Comparison of ENCODE assay signal across 29 mouse cellular contexts in the genomic region with DNA sequence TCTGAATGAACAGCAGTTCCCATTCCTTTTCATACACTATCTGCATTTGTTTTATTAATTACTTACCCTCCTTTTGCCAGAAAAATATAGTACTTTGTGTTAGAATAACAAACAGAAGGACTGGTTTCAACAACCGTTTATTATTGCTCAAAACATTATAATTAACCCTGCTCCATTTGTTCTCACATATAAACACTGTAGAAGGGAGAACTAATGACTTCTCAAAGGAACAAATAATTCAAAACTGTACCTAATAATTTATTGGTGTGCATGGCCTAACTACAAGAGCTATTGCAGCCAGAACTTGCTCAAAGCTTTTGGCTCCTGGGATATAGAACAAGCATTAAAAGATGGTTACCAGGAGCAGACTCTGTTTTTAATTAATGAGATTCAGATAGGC.
DNase-seq lines count a peak whose midpoint lies in the region; ATAC-seq and TF ChIP-seq lines count a peak whose summit lies in the region.
"Had no signal": no experiment of that assay in that cellular context is flagged by ENCODE, and none has a peak within 500 bp of the region (broad histone marks: within the 10 kb centered on the region; RNA-seq: fewer than 3 reads in every experiment).

No protein-coding gene starts in this region.

- 51% methylated on average over 1 of the region's 1 CpGs for WGBS in forebrain, embryonic 14.5 days
- WGBS in forebrain, embryonic 12.5 days, result 63% methylated on average over 1 of the region's 1 CpGs
- WGBS in kidney, embryonic 15.5 days, result 37% methylated on average over 1 of the region's 1 CpGs
- 42% methylated on average over 1 of the region's 1 CpGs for WGBS in forebrain, embryonic 16.5 days
- WGBS in heart, embryonic 11.5 days (ENCODE audit: insufficient replicate concordance), result 56% methylated on average over 1 of the region's 1 CpGs

- no peaks in the 10 kb centered on the region for H3K4me1 ChIP-seq in forebrain, embryonic 14.5 days (ENCODE audit: control insufficient read depth, insufficient read depth, low read length)
- H3K4me1 ChIP-seq in forebrain, embryonic 12.5 days, result no peaks in the 10 kb centered on the region
- H3K4me1 ChIP-seq in kidney, embryonic 15.5 days, result no peaks in the 10 kb centered on the region
- no peaks in the 10 kb centered on the region for H3K4me1 ChIP-seq in forebrain, embryonic 16.5 days (replicated peaks; ENCODE audit: control insufficient read depth, insufficient read depth, low read length)
- no peaks in the 10 kb centered on the region for H3K4me1 ChIP-seq in heart, embryonic 11.5 days (ENCODE audit: control insufficient read depth, insufficient read depth, low read length)
- H3K4me1 ChIP-seq: embryonic facial prominence, embryonic 10.5 days; embryonic facial prominence, embryonic 13.5 days; heart, embryonic 12.5 days; heart, embryonic 15.5 days had no signal

- ATAC-seq in forebrain, embryonic 14.5 days, result no peak
- no peak for ATAC-seq in forebrain, embryonic 12.5 days (ENCODE audit: low FRiP score)
- 0 out of 2 replicates have a peak, but pooled peaks have one; percentile 22 for ATAC-seq in kidney, embryonic 15.5 days (replicated peaks; ENCODE audit: low FRiP score)
- peak; percentile 81 for ATAC-seq in forebrain, embryonic 16.5 days
- no peak for ATAC-seq in heart, embryonic 11.5 days (replicated peaks; ENCODE audit: insufficient number of reproducible peaks, low FRiP score, low TSS enrichment)
- ATAC-seq: intestine, postnatal 0 days; Patski had no signal

- no peaks in the 10 kb centered on the region for H3K9me3 ChIP-seq in forebrain, embryonic 14.5 days (replicated peaks; ENCODE audit: control insufficient read depth, low read length)
- no peaks in the 10 kb centered on the region for H3K9me3 ChIP-seq in forebrain, embryonic 12.5 days
- no peaks in the 10 kb centered on the region for H3K9me3 ChIP-seq in kidney, embryonic 15.5 days (replicated peaks)
- H3K9me3 ChIP-seq in forebrain, embryonic 16.5 days (ENCODE audit: control insufficient read depth, low read length), result no peaks in the 10 kb centered on the region
- no peaks in the 10 kb centered on the region for H3K9me3 ChIP-seq in heart, embryonic 11.5 days (replicated peaks; ENCODE audit: control insufficient read depth, low read length)
- H3K9me3 ChIP-seq: embryonic facial prominence, embryonic 10.5 days; embryonic facial prominence, embryonic 13.5 days; G1E; heart, embryonic 12.5 days; heart, embryonic 15.5 days had no signal

- H3K36me3 ChIP-seq in forebrain, embryonic 14.5 days (ENCODE audit: control insufficient read depth, insufficient read depth, low read length), result no peaks in the 10 kb centered on the region
- no peaks in the 10 kb centered on the region for H3K36me3 ChIP-seq in forebrain, embryonic 12.5 days (replicated peaks)
- no peaks in the 10 kb centered on the region for H3K36me3 ChIP-seq in kidney, embryonic 15.5 days
- H3K36me3 ChIP-seq in forebrain, embryonic 16.5 days (ENCODE audit: control insufficient read depth, insufficient read depth), result no peaks in the 10 kb centered on the region
- no peaks in the 10 kb centered on the region for H3K36me3 ChIP-seq in heart, embryonic 11.5 days (ENCODE audit: control insufficient read depth, insufficient read depth, low read length)
- H3K36me3 ChIP-seq: embryonic facial prominence, embryonic 10.5 days; embryonic facial prominence, embryonic 13.5 days; G1E; heart, embryonic 12.5 days; heart, embryonic 15.5 days had no signal

- TF ChIP-seq CTCF in brain, embryonic 14.5 days (IDR thresholded peaks at IDR 0.05; ENCODE audit: borderline replicate concordance, extremely low read depth, insufficient read depth, insufficient read length), result no peak

- no peak overlapping the region for H3K27ac ChIP-seq in forebrain, embryonic 14.5 days (ENCODE audit: low read depth, low read length)
- H3K27ac ChIP-seq in forebrain, embryonic 12.5 days, result no peak overlapping the region
- H3K27ac ChIP-seq in kidney, embryonic 15.5 days, result no peak overlapping the region
- no peak overlapping the region for H3K27ac ChIP-seq in forebrain, embryonic 16.5 days (ENCODE audit: low read length)
- H3K27ac ChIP-seq in heart, embryonic 11.5 days (ENCODE audit: low read depth, low read length), result no peak overlapping the region
- H3K27ac ChIP-seq: embryonic facial prominence, embryonic 10.5 days; embryonic facial prominence, embryonic 13.5 days; gastrocnemius, adult 2 months; heart, embryonic 15.5 days; hindbrain, embryonic 14.5 days had no signal

- H3K27me3 ChIP-seq in forebrain, embryonic 14.5 days (replicated peaks; ENCODE audit: control insufficient read depth, insufficient read depth, low read length), result no peaks in the 10 kb centered on the region
- H3K27me3 ChIP-seq in forebrain, embryonic 12.5 days, result no peaks in the 10 kb centered on the region
- H3K27me3 ChIP-seq in kidney, embryonic 15.5 days, result no peaks in the 10 kb centered on the region
- no peaks in the 10 kb centered on the region for H3K27me3 ChIP-seq in forebrain, embryonic 16.5 days (replicated peaks; ENCODE audit: control insufficient read depth, insufficient read depth, low read length)
- no peaks in the 10 kb centered on the region for H3K27me3 ChIP-seq in heart, embryonic 11.5 days (ENCODE audit: control insufficient read depth, insufficient read depth, low read length)
- H3K27me3 ChIP-seq: CH12.LX; embryonic facial prominence, embryonic 13.5 days; heart, embryonic 12.5 days; heart, embryonic 15.5 days; Patski had no signal

- H3K4me2 ChIP-seq in forebrain, embryonic 14.5 days (ENCODE audit: low read length), result no peak overlapping the region
- no peak overlapping the region for H3K4me2 ChIP-seq in forebrain, embryonic 12.5 days
- H3K4me2 ChIP-seq in kidney, embryonic 15.5 days, result no peak overlapping the region
- H3K4me2 ChIP-seq in forebrain, embryonic 16.5 days (ENCODE audit: low read length), result no peak overlapping the region
- no peak overlapping the region for H3K4me2 ChIP-seq in heart, embryonic 11.5 days
- H3K4me2 ChIP-seq: embryonic facial prominence, embryonic 13.5 days; heart, embryonic 12.5 days; heart, embryonic 15.5 days; hindbrain, embryonic 14.5 days had no signal

- no peak for TF ChIP-seq POLR2A in brain, embryonic 14.5 days (IDR thresholded peaks at IDR 0.05; ENCODE audit: borderline replicate concordance, extremely low read depth, insufficient read depth, insufficient read length, poor library complexity, severe bottlenecking)

- H3K9ac ChIP-seq in forebrain, embryonic 14.5 days (ENCODE audit: low read length), result no peak overlapping the region
- no peak overlapping the region for H3K9ac ChIP-seq in forebrain, embryonic 12.5 days
- no peak overlapping the region for H3K9ac ChIP-seq in kidney, embryonic 15.5 days
- H3K9ac ChIP-seq in forebrain, embryonic 16.5 days (replicated peaks; ENCODE audit: low read depth, low read length), result no peak overlapping the region
- H3K9ac ChIP-seq in heart, embryonic 11.5 days (ENCODE audit: low read depth, low read length), result no peak overlapping the region
- H3K9ac ChIP-seq: embryonic facial prominence, embryonic 13.5 days; heart, embryonic 12.5 days; heart, embryonic 15.5 days; hindbrain, embryonic 14.5 days had no signal

- H3K4me3 ChIP-seq in forebrain, embryonic 14.5 days (ENCODE audit: low read depth, low read length), result no peak overlapping the region
- no peak overlapping the region for H3K4me3 ChIP-seq in forebrain, embryonic 12.5 days (replicated peaks)
- H3K4me3 ChIP-seq in kidney, embryonic 15.5 days (replicated peaks), result no peak overlapping the region
- no peak overlapping the region for H3K4me3 ChIP-seq in forebrain, embryonic 16.5 days (replicated peaks; ENCODE audit: low read length)
- H3K4me3 ChIP-seq in heart, embryonic 11.5 days (ENCODE audit: low read depth, low read length), result no peak overlapping the region
- H3K4me3 ChIP-seq: embryonic facial prominence, embryonic 10.5 days; embryonic facial prominence, embryonic 13.5 days; erythroblast, embryonic 14.5 days; gastrocnemius, adult 2 months; heart, embryonic 12.5 days; heart, embryonic 15.5 days had no signal

- peak; percentile 34 for DNase-seq in forebrain, embryonic 14.5 days (ENCODE audit: low spot score)
- no peak for DNase-seq in kidney, postnatal 25 days
- DNase-seq in brain, embryonic 14.5 days (ENCODE audit: low read depth), result peak; percentile 20
- DNase-seq: adrenal gland, postnatal 10 days; adrenal gland, postnatal 36 days; B cell, adult 2 months; cerebellum, adult 11-12 months; cerebellum, adult 8-10 months; cerebellum, postnatal 10 days; cerebellum, postnatal 36 days; embryo, embryonic 11 days; gastrocnemius, adult 2 months; gastrocnemius, postnatal 14 days; heart, postnatal 10 days; heart, postnatal 36 days had no signal

Comparison
In these comparisons a context has a peak if more than half of its experiments do, and no peak if none do; other contexts are left out.
1. ATAC-seq: peak in kidney, embryonic 15.5 days (single experiment) and forebrain, embryonic 16.5 days (single experiment); none in forebrain, embryonic 14.5 days (single experiment), forebrain, embryonic 12.5 days (single experiment) and heart, embryonic 11.5 days (single experiment).
2. DNase-seq: peak in forebrain, embryonic 14.5 days (single experiment) and brain, embryonic 14.5 days (single experiment); none in kidney, postnatal 25 days (0 of 2).